Mouse (Mus musculus) ES-E14 (cell line): ENCODE measurements at regions not wholly inside any gene's neighbourhood (a gene's known extent, or its start where the extent isn't known, plus 50 kb on each side); places are given as distances from the start of the nearest gene placed in this dataset.
"Not testable (repeated sequence)": the region's sequence is repeated elsewhere in the genome, so short reads cannot be mapped to it uniquely, and the experiment has no call there.

Experiments
- DNase-seq: peaks from one replicate; pipeline ENCODE4 v3.0.0-alpha.2; 2013; ENCODE audit warnings: low read depth, low spot score
- H3K27ac ChIP-seq: 2 replicates; pipeline ENCODE4 v1.5.1; 2012; ENCODE audit warnings: low read depth, mild to moderate bottlenecking, low read length, moderate library complexity, mixed read lengths; ENCODE audit not compliant: poor library complexity, insufficient read depth, severe bottlenecking
- H3K36me3 ChIP-seq: 2 replicates; pipeline ENCODE4 v1.6.1; 2012; ENCODE audit warnings: mild to moderate bottlenecking, low read length, moderate library complexity, mixed read lengths; ENCODE audit not compliant: control insufficient read depth, poor library complexity, insufficient read depth, severe bottlenecking
- H3K4me1 ChIP-seq, 2 experiments: fragments of 150-350 bp in 1 of 2; sonication (generic) in 1 of 2; 2 replicates each; pipeline ENCODE4 v1.6.1; 2012; ENCODE audit warnings: low read length in 2 of 2, mild to moderate bottlenecking in 1 of 2, mixed read lengths in 1 of 2; ENCODE audit not compliant: control insufficient read depth in 2 of 2, insufficient read depth in 2 of 2, poor library complexity in 1 of 2
- H3K4me3 ChIP-seq, 2 experiments: fragments of 150-350 bp in 1 of 2; sonication (generic) in 1 of 2; 2 replicates each; pipeline ENCODE4 v1.5.1; 2012; ENCODE audit warnings: low read length in 2 of 2, low read depth in 1 of 2, mild to moderate bottlenecking in 1 of 2, mixed read lengths in 1 of 2; ENCODE audit not compliant: insufficient read depth in 1 of 2, poor library complexity in 1 of 2, severe bottlenecking in 1 of 2
- H3K9ac ChIP-seq: 2 replicates; pipeline ENCODE4 v1.6.1; 2012; ENCODE audit warnings: low read depth, mild to moderate bottlenecking, low read length, mixed read lengths; ENCODE audit not compliant: poor library complexity, insufficient read depth, severe bottlenecking
- H3K9me3 ChIP-seq: fragments of 150-350 bp; sonication (generic); 2 replicates; pipeline ENCODE4 v1.6.1; 2012; ENCODE audit warnings: low read depth, mild to moderate bottlenecking, low read length; ENCODE audit not compliant: control insufficient read depth, insufficient read depth
- in situ Hi-C, 2 experiments: fragments of 600-800 bp; cut with MboI; formaldehyde crosslinking; loops; one replicate each; pipeline ENCODE4 v1.15.1; 2025; ENCODE audit warnings: low sequenced_read_pairs in 2 of 2, inconsistent platforms in 1 of 2; ENCODE audit not compliant: unreplicated experiment in 2 of 2

DNA sequence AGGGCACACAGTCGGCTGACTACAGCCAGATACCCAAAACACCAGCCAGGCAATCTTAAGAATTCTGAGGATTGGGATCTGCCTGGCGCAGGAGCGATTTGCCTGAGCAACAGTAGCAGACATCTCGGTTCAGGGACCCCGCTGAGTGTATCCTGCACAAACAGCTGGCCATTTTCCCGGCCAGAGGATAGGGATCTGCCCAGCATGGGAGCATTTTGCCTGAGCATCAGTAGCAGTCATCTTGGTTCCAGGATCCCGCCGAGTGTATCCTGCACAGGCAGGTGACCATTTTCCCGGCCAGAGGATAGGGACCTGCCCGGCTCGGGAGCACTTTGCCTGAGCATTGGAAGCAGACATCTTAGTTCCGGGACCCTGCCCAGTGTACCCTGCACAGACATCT, 367.4 kb downstream of the Nyap2 start:
- H3K36me3 ChIP-seq, in situ Hi-C loops, H3K27ac ChIP-seq, DNase-seq, H3K4me1 ChIP-seq, H3K9me3 ChIP-seq: not testable (repeated sequence)
- peak overlapping the region; percentile 0; the same call in 1 of the 2 replicates for H3K9ac ChIP-seq
- H3K4me3 ChIP-seq: peak overlapping the region; percentile 42 to 47; a peak in 2 of 4 replicates
